Mouse (Mus musculus) liver, embryonic 12.5 days (tissue): ENCODE results near the gene Pagr1b. TPM values are rescaled to one million over a fixed set of nuclear protein-coding genes. Genes with fewer than 3 reads are reported as not detected.

ENCODE experiments used
- ATAC-seq: fragments of 200-750 bp; cut with Nextera tagmentation; 2 replicates; pipeline ENCODE4 v1.8.0; 2017; ENCODE audit warnings: moderate number of reproducible peaks, mild to moderate bottlenecking, moderate library complexity
- H3K27ac ChIP-seq: fragments of 300-500 bp; sonication (generic); 2 replicates; pipeline ENCODE4 v1.5.1; 2016; ENCODE audit warnings: mild to moderate bottlenecking
- H3K27me3 ChIP-seq: fragments of 300-500 bp; sonication (generic); replicated peaks from 2 replicates; pipeline ENCODE4 v1.6.1; 2016; ENCODE audit warnings: mild to moderate bottlenecking, moderate library complexity
- H3K36me3 ChIP-seq: fragments of 300-500 bp; sonication (generic); 2 replicates; pipeline ENCODE4 v1.6.1; 2016; ENCODE audit warnings: mild to moderate bottlenecking, moderate library complexity
- H3K4me1 ChIP-seq: fragments of 300-500 bp; sonication (generic); 2 replicates; pipeline ENCODE4 v1.6.1; 2016
- H3K4me2 ChIP-seq: fragments of 300-500 bp; sonication (generic); 2 replicates; pipeline ENCODE4 v1.6.1; 2016; ENCODE audit warnings: mild to moderate bottlenecking, moderate library complexity
- H3K4me3 ChIP-seq: fragments of 300-500 bp; sonication (generic); 2 replicates; pipeline ENCODE4 v1.5.1; 2016; ENCODE audit warnings: mild to moderate bottlenecking, moderate library complexity
- H3K9ac ChIP-seq: fragments of 300-500 bp; sonication (generic); 2 replicates; pipeline ENCODE4 v1.6.1; 2016; ENCODE audit warnings: mild to moderate bottlenecking, moderate library complexity
- H3K9me3 ChIP-seq: fragments of 300-500 bp; sonication (generic); replicated peaks from 2 replicates; pipeline ENCODE4 v1.6.1; 2016; ENCODE audit warnings: mild to moderate bottlenecking, moderate library complexity
- WGBS: fragments of 180-500 bp; shearing (Covaris S2); methylation state at CpG from one replicate; pipeline ENCODE4 v1.1.7; 2016; ENCODE audit not compliant: insufficient replicate concordance; 5-methylcytosine and 5-hydroxymethylcytosine counted together
- polyA plus RNA-seq: library from polyadenylated mRNA; unstranded; fragments of >200 nt; fragmentation: Nextera tagmentation; extraction: Ambion mirVana; gene quantifications from 2 replicates; pipeline ENCODE4 v1.2.1, GENCODE M21; 2016

Gene Pagr1b
- polyA plus RNA-seq, 1 experiment from 2014 or later = 0.57 TPM

GRCm38 (mm10) chr7:127018416-127019305 is 2.4 kb upstream of the Pagr1b start:
- Histone ChIP-seq H3K4me1 (peaks cover 84% of the 10 kb centered on the region), H3K36me3 (peaks cover 40% of the 10 kb centered on the region), H3K9ac (peak overlapping the region; percentile 45; the same call in 1 of the 2 replicates), H3K4me3 (no peak overlapping the region), H3K9me3 (no peaks in the 10 kb centered on the region), H3K27me3 (no peaks in the 10 kb centered on the region), H3K4me2 (peak overlapping the region; percentile 10; the same call in 1 of the 2 replicates), H3K27ac (peak overlapping the region; percentile 62)
- no peak for ATAC-seq
- 76% methylated on average over 15 of the region's 15 CpGs for WGBS

GRCm38 (mm10) chr7:127017950-127018345 is 1.7 kb upstream of the Pagr1b start:
- Histone ChIP-seq H3K27ac (peak overlapping the region; percentile 62), H3K27me3 (no peaks in the 10 kb centered on the region), H3K4me3 (no peak overlapping the region), H3K9me3 (no peaks in the 10 kb centered on the region), H3K4me2 (peak overlapping the region; percentile 10; the same call in 1 of the 2 replicates), H3K9ac (peak overlapping the region; percentile 45; the same call in 1 of the 2 replicates), H3K4me1 (peaks cover 81% of the 10 kb centered on the region), H3K36me3 (peaks cover 39% of the 10 kb centered on the region)
- 46% methylated on average over 6 of the region's 6 CpGs for WGBS
- no peak for ATAC-seq

GRCm38 (mm10) chr7:127016971-127017949 is 976 bp upstream of the Pagr1b start, which contains the start of gene Pagr1a:
Gene Pagr1a (minus strand): TSS chr7:127017352.
- no peaks in the 10 kb centered on the region for H3K27me3 ChIP-seq
- H3K4me1 ChIP-seq = peaks cover 78% of the 10 kb centered on the region
- H3K36me3 ChIP-seq = peaks cover 39% of the 10 kb centered on the region
- H3K4me3 ChIP-seq = peak within 1 kb of the TSS; percentile 73
- H3K27ac ChIP-seq = peak within 1 kb of the TSS; percentile 92
- WGBS = 6% methylated on average over 39 of the region's 39 CpGs
- peak within 1 kb of the TSS; percentile 93 for H3K4me2 ChIP-seq
- H3K9me3 ChIP-seq = no peaks in the 10 kb centered on the region
- peak within 1 kb of the TSS; percentile 85 for H3K9ac ChIP-seq
- peak; percentile 83 for ATAC-seq

GRCm38 (mm10) chr7:127016486-127016938 is 228 bp upstream of the Pagr1b start:
- ATAC-seq = peak; percentile 70
- peaks cover 77% of the 10 kb centered on the region for H3K4me1 ChIP-seq

GRCm38 (mm10) chr7:127016081-127016480 is 203 bp downstream of the Pagr1b start:
- 2% methylated on average over 10 of the region's 10 CpGs for WGBS
- Histone ChIP-seq H3K4me3 (peak overlapping the region; percentile 73), H3K9me3 (no peaks in the 10 kb centered on the region), H3K4me1 (peaks cover 73% of the 10 kb centered on the region), H3K4me2 (peak overlapping the region; percentile 93), H3K36me3 (peaks cover 35% of the 10 kb centered on the region), H3K27me3 (no peaks in the 10 kb centered on the region), H3K9ac (peak overlapping the region; percentile 85), H3K27ac (peak overlapping the region; percentile 92)
- ATAC-seq = peak; percentile 63

More at GRCm38 (mm10) chr7:127016486-127016938, 228 bp upstream of the Pagr1b start:
- Histone ChIP-seq H3K9me3 (no peaks in the 10 kb centered on the region), H3K9ac (peak overlapping the region; percentile 85), H3K36me3 (peaks cover 35% of the 10 kb centered on the region), H3K27ac (peak overlapping the region; percentile 92), H3K4me2 (peak overlapping the region; percentile 93), H3K4me3 (peak overlapping the region; percentile 73), H3K27me3 (no peaks in the 10 kb centered on the region)
- WGBS = under 1% methylated on average over 22 of the region's 22 CpGs

GRCm38 (mm10) chr7:127014993-127015392 is 1.3 kb downstream of the Pagr1b start:
- Histone ChIP-seq H3K4me2 (peak overlapping the region; percentile 93), H3K36me3 (peaks cover 35% of the 10 kb centered on the region), H3K9ac (peak overlapping the region; percentile 85), H3K4me3 (peak overlapping the region; percentile 73; the same call in 1 of the 2 replicates), H3K27ac (0 out of 2 replicates have a peak overlapping the region, but pooled peaks have one; percentile 92), H3K4me1 (peaks cover 72% of the 10 kb centered on the region), H3K9me3 (no peaks in the 10 kb centered on the region), H3K27me3 (no peaks in the 10 kb centered on the region)
- WGBS = 93% methylated on average over 12 of the region's 12 CpGs
- ATAC-seq = no peak

- Histone ChIP-seq H3K4me2 (peak within 1 kb of the TSS; percentile 93), H3K36me3 (peaks cover 35% of the 10 kb centered on the region), H3K9me3 (no peaks in the 10 kb centered on the region), H3K9ac (peak within 1 kb of the TSS; percentile 85), H3K27ac (peak within 1 kb of the TSS; percentile 92), H3K4me1 (peaks cover 74% of the 10 kb centered on the region), H3K27me3 (no peaks in the 10 kb centered on the region), H3K4me3 (peak within 1 kb of the TSS; percentile 73)
- WGBS = 28% methylated on average over 11 of the region's 11 CpGs
- ATAC-seq = no peak
These were observed 2.0 kb downstream of the Pagr1b start, which contains the start of gene Mvp for GRCm38 (mm10) chr7:127014320-127014719. Gene Mvp (minus strand): TSS chr7:127014621.

GRCm38 (mm10) chr7:127013385-127013784 is 2.9 kb downstream of the Pagr1b start:
- H3K27ac ChIP-seq = no peak overlapping the region
- peaks cover 35% of the 10 kb centered on the region for H3K36me3 ChIP-seq
- peak overlapping the region; percentile 59 for H3K4me3 ChIP-seq
- peak overlapping the region; percentile 93 for H3K4me2 ChIP-seq
- ATAC-seq = no peak
- no peaks in the 10 kb centered on the region for H3K9me3 ChIP-seq
- H3K27me3 ChIP-seq = no peaks in the 10 kb centered on the region
- 82% methylated on average over 6 of the region's 6 CpGs for WGBS
- H3K9ac ChIP-seq = no peak overlapping the region
- H3K4me1 ChIP-seq = peaks cover 74% of the 10 kb centered on the region

GRCm38 (mm10) chr7:127012845-127013244 is 3.4 kb downstream of the Pagr1b start:
- ATAC-seq = no peak
- H3K4me3 ChIP-seq = no peak overlapping the region
- H3K9me3 ChIP-seq = no peaks in the 10 kb centered on the region
- WGBS = 85% methylated on average over 10 of the region's 10 CpGs
- peaks cover 74% of the 10 kb centered on the region for H3K4me1 ChIP-seq
- no peaks in the 10 kb centered on the region for H3K27me3 ChIP-seq
- H3K27ac ChIP-seq = no peak overlapping the region
- no peak overlapping the region for H3K4me2 ChIP-seq
- H3K36me3 ChIP-seq = peaks cover 35% of the 10 kb centered on the region
- no peak overlapping the region for H3K9ac ChIP-seq

- Histone ChIP-seq H3K4me1 (peaks cover 74% of the 10 kb centered on the region), H3K9ac (no peak overlapping the region), H3K4me2 (no peak overlapping the region), H3K9me3 (no peaks in the 10 kb centered on the region), H3K27me3 (no peaks in the 10 kb centered on the region), H3K4me3 (no peak overlapping the region), H3K27ac (no peak overlapping the region; the same call in 1 of the 2 replicates), H3K36me3 (peaks cover 35% of the 10 kb centered on the region)
- 73% methylated on average over 6 of the region's 6 CpGs for WGBS
- no peak for ATAC-seq
These were observed 3.9 kb downstream of the Pagr1b start for GRCm38 (mm10) chr7:127012374-127012773.

GRCm38 (mm10) chr7:127011717-127012116 is 4.6 kb downstream of the Pagr1b start:
- no peaks in the 10 kb centered on the region for H3K27me3 ChIP-seq
- H3K36me3 ChIP-seq = peaks cover 35% of the 10 kb centered on the region
- ATAC-seq = no peak
- H3K4me1 ChIP-seq = peaks cover 78% of the 10 kb centered on the region
- peak overlapping the region; percentile 23; the same call in 1 of the 2 replicates for H3K27ac ChIP-seq
- H3K9me3 ChIP-seq = no peaks in the 10 kb centered on the region
- no peak overlapping the region for H3K9ac ChIP-seq
- H3K4me2 ChIP-seq = no peak overlapping the region
- WGBS = 80% methylated on average over 2 of the region's 2 CpGs
- H3K4me3 ChIP-seq = no peak overlapping the region
